Mouse (Mus musculus) CH12.LX (cell line): Measurements from ENCODE around the gene Rps6ka1. TPM values are rescaled to one million over a fixed set of nuclear protein-coding genes. Genes with fewer than 3 reads are reported as not detected.

Source experiments
- DNase-seq: peaks from one replicate; pipeline ENCODE4 v3.0.0-alpha.2; 2013; ENCODE audit errors: extremely low read depth
- H3K27ac ChIP-seq: 2 replicates; pipeline ENCODE4 v1.5.1; 2012; ENCODE audit warnings: low read depth, mild to moderate bottlenecking, control low read depth, moderate library complexity; ENCODE audit not compliant: insufficient read depth
- H3K27me3 ChIP-seq: replicated peaks from 2 replicates; pipeline ENCODE3; 2012; ENCODE audit warnings: inconsistent platforms
- H3K36me3 ChIP-seq, 2 experiments: replicated peaks in 1 of 2; 2 replicates each; pipeline versions ENCODE3 to v1.6.1; 2012; ENCODE audit warnings: inconsistent platforms in 1 of 2, low read length in 1 of 2, mild to moderate bottlenecking in 1 of 2, mixed read lengths in 1 of 2, moderate library complexity in 1 of 2; ENCODE audit not compliant: control insufficient read depth in 1 of 2, insufficient read depth in 1 of 2
- H3K4me1 ChIP-seq, 2 experiments: 2 replicates each; pipeline ENCODE4 v1.6.1; 2012; ENCODE audit warnings: inconsistent platforms in 1 of 2, moderate library complexity in 1 of 2; ENCODE audit not compliant: insufficient read depth in 2 of 2, control insufficient read depth in 1 of 2
- H3K4me2 ChIP-seq: 2 replicates; pipeline ENCODE4 v1.6.1; 2012; ENCODE audit warnings: low read depth, mild to moderate bottlenecking, control low read depth; ENCODE audit not compliant: poor library complexity, insufficient read depth, severe bottlenecking
- H3K4me3 ChIP-seq, 3 experiments: fragments of 150-350 bp in 1 of 3; sonication (generic) in 1 of 3; replicated peaks in 1 of 3; 2 replicates each; pipeline versions ENCODE3 to v1.5.1; 2011 to 2012; ENCODE audit warnings: low read depth in 2 of 3, low read length in 2 of 3, mild to moderate bottlenecking in 2 of 3, moderate library complexity in 2 of 3, control low read depth in 1 of 3, improper control_type of control experiment in 1 of 3, inconsistent platforms in 1 of 3, mixed read lengths in 1 of 3; ENCODE audit not compliant: poor library complexity in 1 of 3
- H3K79me2 ChIP-seq: replicated peaks from 2 replicates; pipeline ENCODE4 v1.6.1; 2012; ENCODE audit warnings: mild to moderate bottlenecking, moderate library complexity; ENCODE audit not compliant: control insufficient read depth, poor library complexity, insufficient read depth, severe bottlenecking; ENCODE audit errors: extremely low read depth
- H3K9ac ChIP-seq: 2 replicates; pipeline ENCODE4 v1.6.1; 2012; ENCODE audit warnings: low read depth, mild to moderate bottlenecking, control low read depth, moderate library complexity; ENCODE audit not compliant: insufficient read depth
- H3K9me3 ChIP-seq: replicated peaks from 2 replicates; pipeline ENCODE3; 2012; ENCODE audit warnings: low read length, inconsistent platforms, mixed read lengths
- BHLHE40 ChIP-seq: IDR thresholded peaks from 2 replicates; pipeline ENCODE4 v1.6.1; 2011; ENCODE audit warnings: mild to moderate bottlenecking, low read depth, low read length, improper control_type of control experiment
- CHD1 ChIP-seq: IDR thresholded peaks from 2 replicates; pipeline ENCODE4 v1.6.1; 2012; ENCODE audit warnings: low read depth, low read length, improper control_type of control experiment, inconsistent platforms
- CHD2 ChIP-seq: IDR thresholded peaks from 2 replicates; pipeline ENCODE4 v1.6.1; 2011; ENCODE audit warnings: low read length, improper control_type of control experiment
- ELF1 ChIP-seq: IDR thresholded peaks from 2 replicates; pipeline ENCODE4 v1.6.1; 2014; ENCODE audit warnings: low read depth, mild to moderate bottlenecking, inconsistent platforms, low read length, improper control_type of control experiment
- EP300 ChIP-seq: IDR thresholded peaks from 2 replicates; pipeline ENCODE4 v1.6.1; 2011; ENCODE audit warnings: low read length, improper control_type of control experiment
- HCFC1 ChIP-seq: IDR thresholded peaks from 2 replicates; pipeline ENCODE4 v1.6.1; 2012; ENCODE audit warnings: low read depth, mild to moderate bottlenecking, inconsistent platforms, low read length, improper control_type of control experiment
- IRF4 ChIP-seq: IDR thresholded peaks from 2 replicates; pipeline ENCODE4 v1.6.1; 2014; ENCODE audit warnings: low read depth, mild to moderate bottlenecking, inconsistent platforms, low read length, improper control_type of control experiment
- JUN ChIP-seq: IDR thresholded peaks from 2 replicates; pipeline ENCODE4 v1.6.1; 2011; ENCODE audit warnings: low read depth, mild to moderate bottlenecking, low read length, improper control_type of control experiment, moderate library complexity; ENCODE audit not compliant: insufficient read depth
- JUND ChIP-seq: conservative IDR thresholded peaks from 2 replicates; pipeline ENCODE4 v1.6.1; 2011; ENCODE audit warnings: low read depth, low read length, improper control_type of control experiment
- KAT2A ChIP-seq: IDR thresholded peaks from 2 replicates; pipeline ENCODE4 v1.6.1; 2012; ENCODE audit warnings: low read length, improper control_type of control experiment, inconsistent platforms; ENCODE audit not compliant: insufficient replicate concordance
- MAFK ChIP-seq: IDR thresholded peaks from 2 replicates; pipeline ENCODE4 v1.6.1; 2011; ENCODE audit warnings: low read length, improper control_type of control experiment; ENCODE audit not compliant: insufficient replicate concordance
- MAZ ChIP-seq: IDR thresholded peaks from 2 replicates; pipeline ENCODE4 v1.6.1; 2012; ENCODE audit warnings: low read depth, mild to moderate bottlenecking, inconsistent platforms, low read length, improper control_type of control experiment, moderate library complexity
- MEF2A ChIP-seq: IDR thresholded peaks from 2 replicates; pipeline ENCODE4 v1.6.1; 2014; ENCODE audit warnings: low read depth, mild to moderate bottlenecking, inconsistent platforms, low read length, improper control_type of control experiment, borderline replicate concordance
- MXI1 ChIP-seq: IDR thresholded peaks from 2 replicates; pipeline ENCODE4 v1.6.1; 2011; ENCODE audit warnings: mild to moderate bottlenecking, low read depth, low read length, improper control_type of control experiment
- NRF1 ChIP-seq: IDR thresholded peaks from 2 replicates; pipeline ENCODE4 v1.6.1; 2014; ENCODE audit warnings: low read depth, mild to moderate bottlenecking, inconsistent platforms, low read length, improper control_type of control experiment, moderate library complexity
- POLR2A ChIP-seq: IDR thresholded peaks from 2 replicates; pipeline ENCODE4 v1.6.1; 2011; ENCODE audit warnings: low read depth, mild to moderate bottlenecking, improper control_type of control experiment, low read length
- RAD21 ChIP-seq: IDR thresholded peaks from 2 replicates; pipeline ENCODE4 v1.6.1; 2011; ENCODE audit warnings: low read depth, mild to moderate bottlenecking, low read length, improper control_type of control experiment, moderate library complexity
- RCOR1 ChIP-seq: conservative IDR thresholded peaks from 2 replicates; pipeline ENCODE4 v1.6.1; 2012; ENCODE audit warnings: low read depth, mild to moderate bottlenecking, inconsistent platforms, low read length, improper control_type of control experiment
- SIN3A ChIP-seq: IDR thresholded peaks from 2 replicates; pipeline ENCODE4 v1.6.1; 2012; ENCODE audit warnings: low read length, improper control_type of control experiment, inconsistent platforms
- TBP ChIP-seq: conservative IDR thresholded peaks from 2 replicates; pipeline ENCODE4 v1.6.1; 2011; ENCODE audit warnings: low read depth, low read length, improper control_type of control experiment
- TCF12 ChIP-seq: IDR thresholded peaks from 2 replicates; pipeline ENCODE4 v1.6.1; 2014; ENCODE audit warnings: low read depth, mild to moderate bottlenecking, inconsistent platforms, low read length, improper control_type of control experiment
- USF1 ChIP-seq: IDR thresholded peaks from 2 replicates; pipeline ENCODE4 v1.6.1; 2014; ENCODE audit warnings: low read depth, mild to moderate bottlenecking, inconsistent platforms, low read length, improper control_type of control experiment
- ZKSCAN1 ChIP-seq: IDR thresholded peaks from 2 replicates; pipeline ENCODE4 v1.6.1; 2012; ENCODE audit warnings: low read depth, inconsistent platforms, low read length, improper control_type of control experiment, borderline replicate concordance
- ZMIZ1 ChIP-seq: IDR thresholded peaks from 2 replicates; pipeline ENCODE4 v1.6.1; 2012; ENCODE audit warnings: low read depth, mild to moderate bottlenecking, inconsistent platforms, low read length, improper control_type of control experiment
- ZNF384 ChIP-seq: IDR thresholded peaks from 2 replicates; pipeline ENCODE4 v1.6.1; 2012; ENCODE audit warnings: low read depth, low read length, improper control_type of control experiment, inconsistent platforms
- dilution Hi-C: fragments of 300-500 bp; cut with MboI; formaldehyde crosslinking; loops from 2 replicates; pipeline ENCODE4 v1.14.3; 2020; ENCODE audit warnings: low sequenced_read_pairs; ENCODE audit not compliant: extremely low pct_unique_long_range_greater_than_20kb, extremely low pct_ligation_motif_present
- in situ Hi-C: fragments of 300-500 bp; cut with MboI; formaldehyde crosslinking; loops from 3 replicates; pipeline ENCODE4 v1.14.3; 2019; ENCODE audit warnings: low sequenced_read_pairs, low pct_ligation_motif_present, low pct_unique_long_range_greater_than_20kb, mixed read lengths
- polyA plus RNA-seq: library from polyadenylated mRNA; unstranded; fragments of >175 nt; gene quantifications from 2 replicates; pipeline ENCODE4 v1.2.1, GENCODE M21; 2012; ENCODE audit warnings: low read depth; ENCODE audit not compliant: insufficient read length
- total RNA-seq, 2 experiments: library from RNA; depleted of rRNA; stranded (reverse); fragments of 300-350 nt in 1 of 2; fragments of >200 nt in 1 of 2; gene quantifications; 2 replicates each; pipeline ENCODE4 v1.2.3; 2012 to 2014

Rps6ka1 gene
- total and polyA plus RNA-seq, 3 experiments = 72.5 to 130 (median 123) TPM

DNA sequence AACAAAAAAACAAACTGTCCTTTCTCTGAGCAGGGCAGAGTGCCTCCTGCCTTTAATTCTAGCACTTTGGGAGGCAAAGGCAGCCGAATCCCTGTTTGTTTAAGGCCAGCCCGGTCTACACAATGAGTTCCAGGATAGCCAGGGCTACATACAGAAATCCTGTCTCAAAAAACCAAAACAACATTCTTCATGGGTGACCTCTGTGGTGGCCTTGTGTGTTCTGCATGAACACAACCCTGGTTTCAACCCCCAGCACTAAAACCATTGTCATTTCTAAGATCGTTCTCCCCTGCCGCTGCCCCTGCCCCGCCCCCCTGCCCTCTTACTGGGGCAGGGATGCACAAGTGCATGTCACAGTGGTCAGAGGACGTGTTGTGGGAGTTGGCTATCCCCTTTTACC is 13.3 kb upstream of the Rps6ka1 start:
- DNase-seq = no peak
- Histone ChIP-seq H3K4me1 (peaks cover 0 to 11% of the 10 kb centered on the region in 2 experiments; a peak in 2 of 4 replicates), H3K27me3 (no peaks in the 10 kb centered on the region), H3K27ac (no peak overlapping the region), H3K36me3 (no peaks in the 10 kb centered on the region), H3K4me2 (no peak overlapping the region), H3K9me3 (peaks cover 7% of the 10 kb centered on the region), H3K9ac (no peak overlapping the region), H3K79me2 (no peaks in the 10 kb centered on the region), H3K4me3 (no peak overlapping the region)
- in situ Hi-C loops = no loop called here
- dilution Hi-C loops = no loop called here
- no peak for TF ChIP-seq RCOR1
- no peak for TF ChIP-seq JUN
- no peak for TF ChIP-seq MAZ
- TF ChIP-seq KAT2A = no peak
- no peak for TF ChIP-seq ZMIZ1
- TF ChIP-seq CHD1 = no peak
- TF ChIP-seq BHLHE40 = no peak
- no peak for TF ChIP-seq CHD2
- no peak for TF ChIP-seq EP300
- no peak for TF ChIP-seq TCF12
- no peak for TF ChIP-seq NRF1
- no peak for TF ChIP-seq ELF1
- TF ChIP-seq IRF4 = no peak
- no peak for TF ChIP-seq POLR2A
- TF ChIP-seq HCFC1 = no peak

DNA sequence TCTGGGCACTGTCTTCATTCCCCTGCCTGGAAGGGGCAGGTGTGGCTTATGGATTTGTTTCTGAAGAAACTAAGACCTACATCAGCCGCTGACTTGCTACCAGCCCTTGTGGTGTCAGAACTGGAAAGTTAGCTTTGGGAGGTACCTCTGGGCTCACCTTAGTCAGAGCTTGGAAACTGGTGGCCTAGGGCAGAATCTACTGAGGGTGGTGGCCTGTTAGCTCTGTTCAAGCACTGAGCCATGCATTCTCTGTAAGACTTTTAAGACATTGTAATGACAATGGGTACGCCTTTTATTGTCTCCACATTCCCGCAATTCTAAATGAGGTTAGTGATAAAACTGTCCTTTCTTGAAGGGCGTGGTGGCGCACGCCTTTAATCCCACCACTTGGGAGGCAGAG is 12.8 kb upstream of the Rps6ka1 start:
- no peaks in the 10 kb centered on the region for H3K79me2 ChIP-seq
- H3K9ac ChIP-seq = no peak overlapping the region

More for the DNA sequence above, 12.8 kb upstream of the Rps6ka1 start:
- Histone ChIP-seq H3K9me3 (peaks cover 7% of the 10 kb centered on the region), H3K27ac (no peak overlapping the region), H3K27me3 (no peaks in the 10 kb centered on the region)
- in situ Hi-C loops = no loop called here
- DNase-seq = no peak
- dilution Hi-C loops = no loop called here
- TF ChIP-seq KAT2A (no peak), MEF2A (no peak), RAD21 (no peak), MXI1 (no peak), TBP (no peak), ZMIZ1 (no peak), CHD1 (no peak), ZKSCAN1 (no peak), SIN3A (no peak), MAFK (no peak), ZNF384 (no peak), JUN (no peak), USF1 (no peak), JUND (no peak), MAZ (no peak), TCF12 (no peak)
- TF ChIP-seq, all 38 proteins: peak for 0
- H3K4me2 ChIP-seq = no peak overlapping the region
- no peak overlapping the region for H3K4me3 ChIP-seq
- peaks cover 0 to 11% of the 10 kb centered on the region in 2 experiments; a peak in 2 of 4 replicates for H3K4me1 ChIP-seq
- no peaks in the 10 kb centered on the region for H3K36me3 ChIP-seq
